Mouse (Mus musculus): ENCODE measurements at regions not wholly inside any gene's neighbourhood (a gene's known extent, or its start where the extent isn't known, plus 50 kb on each side); places are given as distances from the start of the nearest gene placed in this dataset.

GRCm38 (mm10) chr10:95622879-95623517 lies 50.3 kb downstream of the Anapc15-ps start:
- ATAC-seq (ENCODE audit: low FRiP score) (0 out of 2 replicates have a peak, but pooled peaks have one; percentile 43), DNase-seq (ENCODE audit: low spot score) (peak; percentile 36)
- no peaks in the 10 kb centered on the region for H3K36me3 ChIP-seq (ENCODE audit: control insufficient read depth, insufficient read depth, low read length)
- H3K27me3 ChIP-seq (ENCODE audit: control insufficient read depth, insufficient read depth, low read length) = no peaks in the 10 kb centered on the region
- no peak overlapping the region for H3K4me2 ChIP-seq (replicated peaks; ENCODE audit: low read depth, low read length)
- no peaks in the 10 kb centered on the region for H3K9me3 ChIP-seq (ENCODE audit: control insufficient read depth, low read length)
- 12% methylated on average over 2 of the region's 2 CpGs for WGBS
- H3K4me3 ChIP-seq (ENCODE audit: low read depth, low read length) = no peak overlapping the region
- H3K27ac ChIP-seq (ENCODE audit: low read depth, low read length) = no peak overlapping the region
- H3K4me1 ChIP-seq (replicated peaks; ENCODE audit: control insufficient read depth, insufficient read depth, low read length) = peaks cover 2% of the 10 kb centered on the region; the same call in 1 of the 2 replicates
- no peak overlapping the region for H3K9ac ChIP-seq (ENCODE audit: low read depth, low read length)

- WGBS = 93% methylated on average over 3 of the region's 3 CpGs
- no peaks in the 10 kb centered on the region for H3K27me3 ChIP-seq (ENCODE audit: control insufficient read depth, insufficient read depth, low read length)
- ATAC-seq (ENCODE audit: low FRiP score) = no peak
- H3K9ac ChIP-seq (ENCODE audit: low read depth, low read length) = no peak overlapping the region
- no peaks in the 10 kb centered on the region for H3K9me3 ChIP-seq (ENCODE audit: control insufficient read depth, low read length)
- peaks cover 2% of the 10 kb centered on the region; the same call in 1 of the 2 replicates for H3K4me1 ChIP-seq (replicated peaks; ENCODE audit: control insufficient read depth, insufficient read depth, low read length)
- no peak overlapping the region for H3K4me3 ChIP-seq (ENCODE audit: low read depth, low read length)
- no peaks in the 10 kb centered on the region for H3K36me3 ChIP-seq (ENCODE audit: control insufficient read depth, insufficient read depth, low read length)
- no peak overlapping the region for H3K4me2 ChIP-seq (replicated peaks; ENCODE audit: low read depth, low read length)
- DNase-seq (ENCODE audit: low spot score) = no peak
- no peak overlapping the region for H3K27ac ChIP-seq (ENCODE audit: low read depth, low read length)
These were observed 52.5 kb downstream of the Anapc15-ps start for GRCm38 (mm10) chr10:95620796-95621195.

GRCm38 (mm10) chr10:95619601-95620000 lies 53.6 kb downstream of the Anapc15-ps start:
- no peaks in the 10 kb centered on the region for H3K36me3 ChIP-seq (ENCODE audit: control insufficient read depth, insufficient read depth, low read length)
- no peak overlapping the region for H3K27ac ChIP-seq (ENCODE audit: low read depth, low read length)
- H3K4me1 ChIP-seq (replicated peaks; ENCODE audit: control insufficient read depth, insufficient read depth, low read length) = peaks cover 2% of the 10 kb centered on the region; the same call in 1 of the 2 replicates
- WGBS = 41% methylated on average over 10 of the region's 10 CpGs
- H3K27me3 ChIP-seq (ENCODE audit: control insufficient read depth, insufficient read depth, low read length) = no peaks in the 10 kb centered on the region
- ATAC-seq (ENCODE audit: low FRiP score) (peak; percentile 63), DNase-seq (ENCODE audit: low spot score) (peak; percentile 33)
- no peak overlapping the region for H3K4me3 ChIP-seq (ENCODE audit: low read depth, low read length)
- no peak overlapping the region for H3K9ac ChIP-seq (ENCODE audit: low read depth, low read length)
- no peak overlapping the region for H3K4me2 ChIP-seq (replicated peaks; ENCODE audit: low read depth, low read length)
- no peaks in the 10 kb centered on the region for H3K9me3 ChIP-seq (ENCODE audit: control insufficient read depth, low read length)

GRCm38 (mm10) chr10:95618451-95619079 lies 54.6 kb upstream of the Nudt4 start:
- peak; percentile 17; the same call in 1 of the 2 replicates for ATAC-seq (ENCODE audit: low FRiP score)
- H3K27ac ChIP-seq (ENCODE audit: low read depth, low read length) = no peak overlapping the region

GRCm38 (mm10) chr10:95616821-95617220 lies 52.9 kb upstream of the Nudt4 start:
- 79% methylated on average over 5 of the region's 5 CpGs for WGBS
- ATAC-seq (ENCODE audit: low FRiP score) = no peak

More at GRCm38 (mm10) chr10:95618451-95619079, 54.6 kb upstream of the Nudt4 start:
- no peaks in the 10 kb centered on the region for H3K36me3 ChIP-seq (ENCODE audit: control insufficient read depth, insufficient read depth, low read length)
- H3K9ac ChIP-seq (ENCODE audit: low read depth, low read length) = no peak overlapping the region
- no peaks in the 10 kb centered on the region for H3K9me3 ChIP-seq (ENCODE audit: control insufficient read depth, low read length)
- H3K4me3 ChIP-seq (ENCODE audit: low read depth, low read length) = no peak overlapping the region
- H3K4me2 ChIP-seq (replicated peaks; ENCODE audit: low read depth, low read length) = no peak overlapping the region
- H3K27me3 ChIP-seq (ENCODE audit: control insufficient read depth, insufficient read depth, low read length) = no peaks in the 10 kb centered on the region
- WGBS = 76% methylated on average over 9 of the region's 9 CpGs
- H3K4me1 ChIP-seq (replicated peaks; ENCODE audit: control insufficient read depth, insufficient read depth, low read length) = peaks cover 2% of the 10 kb centered on the region; the same call in 1 of the 2 replicates
- DNase-seq (ENCODE audit: low spot score) = no peak

GRCm38 (mm10) chr10:95615849-95616650 lies 52.1 kb upstream of the Nudt4 start:
- Histone ChIP-seq H3K27ac (ENCODE audit: low read depth, low read length) (no peak overlapping the region), H3K9me3 (ENCODE audit: control insufficient read depth, low read length) (no peaks in the 10 kb centered on the region), H3K4me3 (ENCODE audit: low read depth, low read length) (no peak overlapping the region), H3K4me2 (replicated peaks; ENCODE audit: low read depth, low read length) (no peak overlapping the region), H3K4me1 (replicated peaks; ENCODE audit: control insufficient read depth, insufficient read depth, low read length) (peaks cover 3% of the 10 kb centered on the region; the same call in 1 of the 2 replicates), H3K36me3 (ENCODE audit: control insufficient read depth, insufficient read depth, low read length) (no peaks in the 10 kb centered on the region), H3K9ac (ENCODE audit: low read depth, low read length) (no peak overlapping the region), H3K27me3 (ENCODE audit: control insufficient read depth, insufficient read depth, low read length) (no peaks in the 10 kb centered on the region)
- ATAC-seq (ENCODE audit: low FRiP score) (no peak), DNase-seq (ENCODE audit: low spot score) (no peak)
- 76% methylated on average over 25 of the region's 25 CpGs for WGBS

More at GRCm38 (mm10) chr10:95616821-95617220, 52.9 kb upstream of the Nudt4 start:
- Histone ChIP-seq H3K4me2 (replicated peaks; ENCODE audit: low read depth, low read length) (no peak overlapping the region), H3K4me3 (ENCODE audit: low read depth, low read length) (no peak overlapping the region), H3K27me3 (ENCODE audit: control insufficient read depth, insufficient read depth, low read length) (no peaks in the 10 kb centered on the region), H3K27ac (ENCODE audit: low read depth, low read length) (no peak overlapping the region), H3K4me1 (replicated peaks; ENCODE audit: control insufficient read depth, insufficient read depth, low read length) (no peaks in the 10 kb centered on the region), H3K36me3 (ENCODE audit: control insufficient read depth, insufficient read depth, low read length) (no peaks in the 10 kb centered on the region), H3K9me3 (ENCODE audit: control insufficient read depth, low read length) (no peaks in the 10 kb centered on the region), H3K9ac (ENCODE audit: low read depth, low read length) (no peak overlapping the region)
- no peak for DNase-seq (ENCODE audit: low spot score)

Measured in hindbrain, embryonic 11.5 days (tissue).